In the genomic region with DNA sequence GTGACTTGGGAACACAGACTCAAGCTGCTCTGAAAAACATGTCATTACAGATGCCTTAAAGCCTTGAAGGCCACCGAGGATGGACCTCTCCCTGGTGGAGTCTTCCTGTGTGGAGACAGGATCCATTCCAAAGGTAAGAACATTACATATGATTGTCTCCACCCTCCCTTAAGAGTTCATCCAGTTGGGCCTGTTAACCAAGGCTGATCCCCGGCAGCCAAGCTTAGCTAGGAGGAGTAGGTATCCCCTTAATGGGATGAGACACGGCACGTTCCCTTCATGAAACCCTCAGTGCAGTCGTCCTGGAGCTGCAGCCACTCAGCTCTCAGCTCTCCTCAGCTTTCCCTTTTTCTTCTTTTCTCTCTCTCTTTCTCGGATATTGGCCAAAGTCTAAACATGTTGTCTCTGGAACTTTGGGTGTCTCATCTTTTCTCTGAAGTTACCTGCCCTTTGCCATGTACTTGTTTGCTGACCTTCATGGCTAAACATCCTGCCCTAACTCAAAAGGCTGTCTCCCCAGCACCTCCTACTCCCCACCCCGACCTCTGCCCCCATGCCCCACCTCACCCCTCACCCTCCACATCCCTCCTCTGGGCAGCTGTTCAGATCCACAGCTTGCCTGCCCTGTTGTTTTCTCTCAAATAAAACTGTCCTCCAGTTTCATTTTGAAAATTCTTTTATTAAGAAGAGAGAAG, we compare ENCODE assay signal across 21 mouse cellular contexts. TPM values are rescaled to one million over a fixed set of nuclear protein-coding genes. Genes with fewer than 3 reads are reported as not detected.
DNase-seq lines count a peak whose midpoint lies in the region; ATAC-seq and TF ChIP-seq lines count a peak whose summit lies in the region.
"Had no signal": no experiment of that assay in that cellular context is flagged by ENCODE, and none has a peak within 500 bp of the region (broad histone marks: within the 10 kb centered on the region; RNA-seq: fewer than 3 reads in every experiment).

No protein-coding gene starts in this region.

- H3K4me3 ChIP-seq in liver, embryonic 11.5 days (ENCODE audit: low read depth, low read length): no peak overlapping the region
- H3K4me3 ChIP-seq in liver, embryonic 15.5 days (replicated peaks): no peak overlapping the region
- H3K4me3 ChIP-seq in myocyte: no peak overlapping the region
- H3K4me3 ChIP-seq: embryonic facial prominence, embryonic 15.5 days; erythroblast, embryonic 14.5 days; forebrain, embryonic 10.5 days; heart, adult 2 months; heart, embryonic 15.5 days; hindbrain, embryonic 10.5 days had no signal

- TF ChIP-seq POLR2A in myocyte (IDR thresholded peaks at IDR 0.05; ENCODE audit: insufficient read length, low read depth): no peak

- DNase-seq in testis, postnatal 10 days (ENCODE audit: low spot score): peak; percentile 33
- no peak for DNase-seq in testis, postnatal 14 days (ENCODE audit: low spot score)
- DNase-seq in liver, embryonic 11.5 days (ENCODE audit: low spot score): no peak
- DNase-seq in adipocyte (ENCODE audit: low spot score): no peak
- no peak for DNase-seq in ovary, postnatal 14 days (ENCODE audit: low spot score)
- DNase-seq: adrenal gland, adult 8-10 months; cerebellum, adult 8-10 months; cerebellum, postnatal 14 days; embryo, embryonic 11 days; heart, adult 2 months had no signal

- no peaks in the 10 kb centered on the region for H3K27me3 ChIP-seq in liver, embryonic 11.5 days (replicated peaks; ENCODE audit: control insufficient read depth, insufficient read depth, low read length)
- no peaks in the 10 kb centered on the region for H3K27me3 ChIP-seq in liver, embryonic 15.5 days
- H3K27me3 ChIP-seq in myocyte (ENCODE audit: control insufficient read depth, insufficient read depth, insufficient read length): no peaks in the 10 kb centered on the region
- H3K27me3 ChIP-seq: embryonic facial prominence, embryonic 15.5 days; heart, embryonic 15.5 days had no signal

- 57% methylated on average over 7 of the region's 7 CpGs for WGBS in liver, embryonic 11.5 days
- WGBS in liver, embryonic 15.5 days (ENCODE audit: insufficient replicate concordance): 46% methylated on average over 7 of the region's 7 CpGs

- no peak overlapping the region for H3ac ChIP-seq in myocyte (ENCODE audit: control insufficient read depth, insufficient read length)

- peak overlapping the region; percentile 0; the same call in 1 of the 2 replicates for H3K27ac ChIP-seq in liver, embryonic 11.5 days (ENCODE audit: low read depth, low read length)
- H3K27ac ChIP-seq in liver, embryonic 15.5 days (replicated peaks): peak overlapping the region; percentile 35; the same call in 1 of the 2 replicates
- H3K27ac ChIP-seq: embryonic facial prominence, embryonic 15.5 days; forebrain, embryonic 10.5 days; heart, adult 2 months; heart, embryonic 15.5 days; hindbrain, embryonic 10.5 days; hindbrain, embryonic 14.5 days had no signal

- H3K36me3 ChIP-seq in liver, embryonic 11.5 days (ENCODE audit: control insufficient read depth, insufficient read depth, low read length): no peaks in the 10 kb centered on the region
- H3K36me3 ChIP-seq in liver, embryonic 15.5 days (replicated peaks): no peaks in the 10 kb centered on the region
- no peaks in the 10 kb centered on the region for H3K36me3 ChIP-seq in myocyte (ENCODE audit: control insufficient read depth, insufficient read depth)
- H3K36me3 ChIP-seq: embryonic facial prominence, embryonic 15.5 days; forebrain, embryonic 10.5 days; heart, embryonic 15.5 days; hindbrain, embryonic 10.5 days had no signal

- H3K4me2 ChIP-seq in liver, embryonic 11.5 days: no peak overlapping the region
- H3K4me2 ChIP-seq in liver, embryonic 15.5 days: no peak overlapping the region
- peak overlapping the region; percentile 40 for H3K4me2 ChIP-seq in myocyte (ENCODE audit: low read depth)
- H3K4me2 ChIP-seq: embryonic facial prominence, embryonic 15.5 days; heart, embryonic 11.5 days; heart, embryonic 15.5 days; hindbrain, embryonic 14.5 days had no signal

- no peaks in the 10 kb centered on the region for H3K4me1 ChIP-seq in liver, embryonic 11.5 days (replicated peaks; ENCODE audit: control insufficient read depth, insufficient read depth, low read length)
- 0 out of 2 replicates have a peak, but pooled peaks cover 6% of the 10 kb centered on the region for H3K4me1 ChIP-seq in liver, embryonic 15.5 days (replicated peaks)
- H3K4me1 ChIP-seq: embryonic facial prominence, embryonic 15.5 days; heart, embryonic 15.5 days had no signal

- H3K79me2 ChIP-seq in myocyte (ENCODE audit: control insufficient read depth, insufficient read depth): no peaks in the 10 kb centered on the region

- peak; percentile 51 for ATAC-seq in liver, embryonic 11.5 days (replicated peaks; ENCODE audit: low FRiP score)
- ATAC-seq in liver, embryonic 15.5 days (ENCODE audit: insufficient read depth): peak; percentile 73
- no peak for ATAC-seq in cerebellum, adult (ENCODE audit: insufficient number of reproducible peaks, low FRiP score, low TSS enrichment)
- ATAC-seq: forebrain, embryonic 14.5 days had no signal

- no peak overlapping the region for H3K9ac ChIP-seq in liver, embryonic 11.5 days (ENCODE audit: low read depth, low read length)
- no peak overlapping the region for H3K9ac ChIP-seq in liver, embryonic 15.5 days
- H3K9ac ChIP-seq: embryonic facial prominence, embryonic 15.5 days; heart, embryonic 15.5 days; hindbrain, embryonic 14.5 days had no signal

- no peaks in the 10 kb centered on the region for H3K9me3 ChIP-seq in liver, embryonic 11.5 days (ENCODE audit: control insufficient read depth, low read length)
- no peaks in the 10 kb centered on the region for H3K9me3 ChIP-seq in liver, embryonic 15.5 days (replicated peaks)
- H3K9me3 ChIP-seq: embryonic facial prominence, embryonic 15.5 days; forebrain, embryonic 10.5 days; heart, embryonic 15.5 days; hindbrain, embryonic 10.5 days had no signal

TF ChIP-seq in myocyte, 11 proteins besides CTCF, POLR2A, EP300 and RAD21:
- TF ChIP-seq SRF (IDR thresholded peaks at IDR 0.05; ENCODE audit: control insufficient read depth, insufficient read length, low read depth): no peak
- peak in 2 of 3 experiments; percentile 50 to 65 for TF ChIP-seq MYOD1 (IDR thresholded peaks at IDR 0.05; ENCODE audit: control insufficient read depth in 1 of 3, insufficient read length in 2 of 3, low read depth in 2 of 3)

RNA-seq across cellular contexts. Expression of gene Fsip1, which starts 49.2 kb away (rescaled TPM):
- 0.29 and 0.81 TPM in 2 replicates for polyA plus RNA-seq in liver, embryonic 11.5 days (2014; fragmentation: Nextera tagmentation; extraction: Ambion mirVana)
- polyA plus RNA-seq in liver, embryonic 15.5 days (2015; fragmentation: Nextera tagmentation; extraction: Ambion mirVana): 0.13 TPM in 1 of 2 replicates, not detected in the other
- polyA plus RNA-seq in myocyte (2012; fragmentation: generic; extraction: Trizol): 0.14 TPM
- polyA plus RNA-seq: erythroblast, embryonic 14.5 days had no signal
